Mouse (Mus musculus) heart, adult 2 months (tissue): ENCODE results near the gene Hlf.

Source experiments
- CTCF ChIP-seq: fragments of 200-600 bp; IDR thresholded peaks from 2 replicates; pipeline ENCODE4 v1.8.1; 2022; ENCODE audit warnings: antibody characterized with exemption, mild to moderate bottlenecking, moderate library complexity
- EP300 ChIP-seq: fragments of 200-500 bp; IDR thresholded peaks from 2 replicates; pipeline ENCODE4 v1.6.1; 2011; ENCODE audit warnings: low read depth, low read length, control low read depth; ENCODE audit not compliant: insufficient read depth
- POLR2A ChIP-seq: fragments of 200-500 bp; IDR thresholded peaks from 2 replicates; pipeline ENCODE4 v1.6.1; 2011; ENCODE audit warnings: mild to moderate bottlenecking, low read depth, low read length, control low read depth; ENCODE audit not compliant: insufficient read depth

DNA sequence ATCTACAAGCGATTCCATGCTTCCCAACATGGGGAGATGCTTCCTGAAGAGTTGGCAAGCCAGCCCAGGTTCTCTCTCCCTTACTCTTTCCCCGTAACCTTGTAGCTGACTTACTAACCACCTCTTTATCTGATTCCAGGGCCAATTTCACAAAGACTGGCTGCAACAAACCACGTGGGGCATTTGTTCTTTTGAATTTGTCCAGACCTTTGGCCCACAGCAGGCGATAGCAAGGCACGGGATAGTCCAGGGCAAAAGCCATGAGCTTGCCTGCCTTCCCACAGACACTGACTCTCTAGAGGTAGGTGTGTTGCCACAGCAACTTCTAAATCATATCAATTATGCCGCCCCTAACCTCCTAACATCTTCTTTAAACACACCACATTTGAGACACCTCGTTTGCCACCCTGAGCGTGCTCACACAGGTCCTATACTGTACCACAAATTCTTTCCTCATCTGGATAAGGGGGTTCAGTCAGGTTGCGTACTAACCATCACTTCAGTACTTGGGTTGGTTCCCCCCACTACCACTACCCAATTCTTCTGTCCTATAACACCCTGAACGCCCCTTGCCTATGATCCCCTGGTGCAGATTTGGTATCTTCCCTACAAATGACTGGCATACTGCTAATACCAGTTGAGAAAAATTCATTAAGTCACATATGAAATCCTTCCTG is 26.7 kb downstream of the Hlf start:
- TF ChIP-seq CTCF (no peak), POLR2A (no peak), EP300 (no peak)
